Mouse (Mus musculus): Measurements from ENCODE around the gene Zyx. TPM values are rescaled to one million over a fixed set of nuclear protein-coding genes. Genes with fewer than 3 reads are reported as not detected.

Zyx gene
- polyA plus RNA-seq, 1 experiment from 2014 or later = 34.8 TPM

DNA sequence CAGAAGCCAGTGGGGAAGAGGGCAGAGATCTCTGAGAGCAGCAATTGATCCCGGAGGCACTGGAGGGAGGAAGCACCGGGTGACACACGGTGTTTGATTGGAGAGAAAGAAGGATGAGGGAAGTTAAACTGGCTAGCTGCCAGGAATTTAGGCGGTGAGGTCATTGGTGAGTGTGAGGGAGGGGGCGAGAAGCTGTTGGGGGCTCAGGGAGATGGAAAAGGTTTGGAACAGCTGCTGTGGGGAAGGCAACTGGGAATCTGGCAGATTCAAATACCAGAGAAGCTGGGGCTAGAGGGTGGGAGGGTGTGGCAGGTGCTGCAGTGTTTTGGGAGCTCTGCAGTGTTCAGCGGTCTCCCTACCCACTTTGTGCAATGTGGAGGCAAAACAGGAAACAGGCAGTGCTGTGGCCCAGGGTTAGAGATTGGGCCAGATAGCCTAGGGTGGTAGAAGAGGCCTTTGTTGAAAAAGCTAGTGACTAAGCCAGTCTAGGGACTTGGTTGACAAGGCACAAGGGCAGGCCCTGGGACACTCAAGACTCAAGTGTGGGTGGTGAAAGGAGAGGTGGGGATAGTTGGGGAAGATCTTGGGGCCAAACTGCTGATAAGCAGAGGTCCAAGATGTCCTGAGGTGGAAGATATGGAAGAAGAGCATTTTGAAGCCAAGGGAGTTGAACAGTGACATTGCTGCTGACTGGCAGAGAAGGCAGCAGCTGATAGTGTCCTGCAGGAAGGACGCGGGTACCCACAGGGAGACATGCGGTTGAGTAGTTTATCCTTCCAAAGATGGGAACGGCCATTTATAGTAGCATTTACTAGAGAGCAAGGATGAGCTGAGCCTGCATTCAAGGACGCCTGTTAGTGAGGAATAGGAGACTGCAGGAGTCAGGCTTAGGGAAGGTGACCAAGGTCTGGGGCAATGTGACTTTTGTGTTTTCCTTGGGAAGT lies 4.9 kb downstream of the Zyx start:
- WGBS = 47% methylated on average over 11 of the region's 11 CpGs
- DNase-seq (ENCODE audit: low spot score) = peak; percentile 52
- ATAC-seq = no peak
- Histone ChIP-seq H3K9ac (ENCODE audit: low read length) (no peak overlapping the region), H3K4me3 (ENCODE audit: low read depth, low read length) (no peak overlapping the region), H3K27me3 (replicated peaks; ENCODE audit: control insufficient read depth, insufficient read depth, low read length) (no peaks in the 10 kb centered on the region), H3K36me3 (ENCODE audit: control insufficient read depth, insufficient read depth, low read length) (peaks cover 47% of the 10 kb centered on the region), H3K9me3 (replicated peaks; ENCODE audit: control insufficient read depth, low read length) (no peaks in the 10 kb centered on the region), H3K27ac (ENCODE audit: low read depth, low read length) (peak overlapping the region; percentile 7; the same call in 1 of the 2 replicates), H3K4me2 (ENCODE audit: low read length) (no peak overlapping the region), H3K4me1 (ENCODE audit: control insufficient read depth, insufficient read depth, low read length) (peaks cover 20% of the 10 kb centered on the region)

DNA sequence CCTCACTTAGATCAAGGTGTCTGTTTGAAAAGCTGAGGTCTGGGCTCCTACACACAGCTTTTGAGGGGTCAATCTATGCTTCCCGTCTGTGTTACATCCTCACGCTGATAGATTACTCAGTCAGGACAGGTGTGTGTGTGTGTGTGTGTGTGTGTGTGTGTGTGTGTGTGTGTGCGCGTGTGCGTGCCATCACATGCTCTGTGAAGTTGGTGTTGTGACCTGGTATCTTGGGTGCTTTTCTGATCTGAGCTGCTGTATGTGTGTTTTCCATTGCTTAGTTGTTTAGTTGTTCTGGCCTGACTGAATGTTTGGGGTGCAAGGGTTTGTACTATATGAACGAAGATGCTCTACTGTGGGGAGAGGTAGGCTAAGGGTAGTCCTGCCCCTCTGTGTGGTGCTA lies 5.9 kb downstream of the Zyx start:
- WGBS = 92% methylated on average over 6 of the region's 6 CpGs
- Histone ChIP-seq H3K27me3 (replicated peaks; ENCODE audit: control insufficient read depth, insufficient read depth, low read length) (no peaks in the 10 kb centered on the region), H3K9me3 (replicated peaks; ENCODE audit: control insufficient read depth, low read length) (no peaks in the 10 kb centered on the region), H3K4me2 (ENCODE audit: low read length) (no peak overlapping the region), H3K4me1 (ENCODE audit: control insufficient read depth, insufficient read depth, low read length) (peaks cover 20% of the 10 kb centered on the region), H3K27ac (ENCODE audit: low read depth, low read length) (no peak overlapping the region), H3K36me3 (ENCODE audit: control insufficient read depth, insufficient read depth, low read length) (peaks cover 53% of the 10 kb centered on the region), H3K4me3 (ENCODE audit: low read depth, low read length) (no peak overlapping the region), H3K9ac (ENCODE audit: low read length) (no peak overlapping the region)
- no peak for DNase-seq (ENCODE audit: low spot score)
- no peak for ATAC-seq

DNA sequence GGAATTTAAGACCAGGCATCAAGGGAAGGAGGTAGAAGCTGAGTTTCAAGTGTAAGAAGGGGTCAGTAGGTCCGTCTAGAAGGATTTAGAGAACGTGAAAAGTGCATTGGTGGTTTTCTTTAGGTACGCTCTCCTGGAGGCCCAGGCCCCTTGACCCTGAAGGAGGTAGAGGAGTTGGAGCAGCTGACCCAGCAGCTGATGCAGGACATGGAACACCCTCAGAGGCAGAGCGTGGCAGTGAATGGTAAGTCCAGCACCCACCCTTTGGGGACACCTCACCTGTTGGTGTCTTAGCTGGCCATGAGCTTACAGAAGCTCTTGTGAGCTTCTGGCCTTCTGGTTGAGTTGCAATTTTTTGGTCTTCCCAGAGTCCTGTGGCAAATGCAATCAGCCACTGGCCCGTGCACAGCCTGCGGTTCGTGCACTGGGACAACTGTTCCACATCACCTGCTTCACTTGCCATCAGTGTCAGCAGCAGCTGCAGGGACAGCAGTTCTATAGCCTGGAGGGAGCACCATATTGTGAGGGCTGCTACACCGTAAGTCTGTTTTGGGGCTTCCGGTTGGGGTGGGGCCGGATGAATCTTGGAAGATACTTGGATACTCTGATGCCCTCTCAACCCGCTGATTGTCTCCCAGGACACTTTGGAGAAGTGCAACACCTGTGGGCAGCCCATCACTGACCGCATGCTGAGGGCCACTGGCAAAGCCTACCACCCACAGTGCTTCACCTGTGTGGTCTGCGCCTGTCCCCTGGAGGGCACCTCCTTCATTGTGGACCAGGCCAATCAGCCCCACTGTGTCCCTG lies 6.6 kb downstream of the Zyx start:
- no peak overlapping the region for H3K9ac ChIP-seq (ENCODE audit: low read length)
- H3K4me1 ChIP-seq (ENCODE audit: control insufficient read depth, insufficient read depth, low read length) = peaks cover 14% of the 10 kb centered on the region
- H3K4me2 ChIP-seq (ENCODE audit: low read length) = no peak overlapping the region
- H3K4me3 ChIP-seq (ENCODE audit: low read depth, low read length) = no peak overlapping the region
- WGBS = 99% methylated on average over 13 of the region's 13 CpGs
- DNase-seq (ENCODE audit: low spot score) (no peak), ATAC-seq (no peak)
- H3K27ac ChIP-seq (ENCODE audit: low read depth, low read length) = no peak overlapping the region
- no peaks in the 10 kb centered on the region for H3K9me3 ChIP-seq (replicated peaks; ENCODE audit: control insufficient read depth, low read length)
- H3K27me3 ChIP-seq (replicated peaks; ENCODE audit: control insufficient read depth, insufficient read depth, low read length) = no peaks in the 10 kb centered on the region
- peaks cover 53% of the 10 kb centered on the region for H3K36me3 ChIP-seq (ENCODE audit: control insufficient read depth, insufficient read depth, low read length)

DNA sequence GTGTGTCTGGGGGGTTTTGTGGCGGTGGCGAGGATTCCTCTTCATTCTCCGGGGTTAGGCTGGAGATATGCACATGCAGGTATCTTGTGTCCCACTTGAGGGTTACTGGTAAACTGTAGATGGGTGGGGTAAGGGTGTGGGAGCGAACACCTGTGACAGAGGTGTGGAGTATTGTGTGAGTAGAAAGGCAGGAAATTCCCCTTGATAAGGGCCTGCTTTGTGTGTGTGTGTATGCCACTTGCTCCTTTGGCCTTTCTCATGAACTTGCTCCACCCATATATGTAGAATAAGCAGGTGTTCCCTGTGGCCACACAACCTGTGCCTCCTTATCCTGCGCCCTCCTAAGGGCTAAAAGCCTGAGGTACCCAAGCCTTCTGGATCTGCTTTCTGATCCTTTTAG lies 7.5 kb downstream of the Zyx start:
- ATAC-seq = no peak
- Histone ChIP-seq H3K36me3 (ENCODE audit: control insufficient read depth, insufficient read depth, low read length) (peaks cover 50% of the 10 kb centered on the region), H3K9ac (ENCODE audit: low read length) (no peak overlapping the region), H3K4me1 (ENCODE audit: control insufficient read depth, insufficient read depth, low read length) (peaks cover 11% of the 10 kb centered on the region), H3K27me3 (replicated peaks; ENCODE audit: control insufficient read depth, insufficient read depth, low read length) (no peaks in the 10 kb centered on the region), H3K27ac (ENCODE audit: low read depth, low read length) (no peak overlapping the region), H3K4me3 (ENCODE audit: low read depth, low read length) (no peak overlapping the region), H3K9me3 (replicated peaks; ENCODE audit: control insufficient read depth, low read length) (no peaks in the 10 kb centered on the region), H3K4me2 (ENCODE audit: low read length) (no peak overlapping the region)
- no peak for DNase-seq (ENCODE audit: low spot score)
- WGBS = 96% methylated on average over 5 of the region's 5 CpGs

DNA sequence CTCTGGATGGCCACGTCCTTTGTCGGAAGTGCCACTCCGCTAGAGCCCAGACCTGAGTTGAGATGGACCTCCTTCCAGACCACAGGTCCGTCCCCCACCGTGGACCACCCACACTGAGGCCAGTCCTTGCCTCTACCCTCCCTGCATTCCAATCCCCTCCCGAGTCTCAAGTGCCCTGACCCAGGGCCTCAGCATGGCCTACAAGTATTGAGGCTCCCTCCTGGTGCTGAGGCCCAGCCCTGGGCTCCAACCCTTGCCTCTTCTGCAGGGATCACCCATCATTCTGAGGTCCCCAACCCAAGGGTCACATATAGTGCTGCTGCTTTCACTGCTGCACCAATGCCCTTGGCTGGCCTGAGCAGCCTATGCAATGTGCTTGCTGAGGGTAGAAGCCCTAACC lies 8.5 kb downstream of the Zyx start:
- 73% methylated on average over 6 of the region's 6 CpGs for WGBS
- ATAC-seq (no peak), DNase-seq (ENCODE audit: low spot score) (no peak)
- Histone ChIP-seq H3K4me3 (ENCODE audit: low read depth, low read length) (no peak overlapping the region), H3K9ac (ENCODE audit: low read length) (no peak overlapping the region), H3K4me2 (ENCODE audit: low read length) (no peak overlapping the region), H3K36me3 (ENCODE audit: control insufficient read depth, insufficient read depth, low read length) (peaks cover 50% of the 10 kb centered on the region), H3K27me3 (replicated peaks; ENCODE audit: control insufficient read depth, insufficient read depth, low read length) (no peaks in the 10 kb centered on the region), H3K9me3 (replicated peaks; ENCODE audit: control insufficient read depth, low read length) (no peaks in the 10 kb centered on the region), H3K4me1 (ENCODE audit: control insufficient read depth, insufficient read depth, low read length) (peaks cover 11% of the 10 kb centered on the region), H3K27ac (ENCODE audit: low read depth, low read length) (no peak overlapping the region)

DNA sequence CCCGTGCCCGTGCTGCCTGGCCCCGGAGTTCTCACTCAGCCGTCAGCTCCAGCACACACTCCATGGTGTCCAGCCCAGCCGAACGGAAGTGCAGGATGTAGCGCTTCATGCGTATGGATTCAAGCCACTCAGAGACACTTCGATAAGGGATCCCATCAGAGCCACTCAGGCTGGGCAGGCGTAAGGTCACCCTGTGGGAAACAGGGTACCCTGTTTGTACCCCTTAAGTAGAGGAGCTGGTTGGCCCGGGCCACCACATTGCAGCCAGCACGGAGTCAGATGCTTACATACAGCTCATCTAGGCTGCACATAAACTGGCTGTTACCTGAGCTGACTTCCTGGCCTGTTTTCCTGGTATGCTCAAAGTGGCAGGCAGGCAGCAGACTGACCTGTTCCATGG lies 9.5 kb downstream of the Zyx start:
- Histone ChIP-seq H3K9ac (ENCODE audit: low read length) (no peak overlapping the region), H3K27ac (ENCODE audit: low read depth, low read length) (no peak overlapping the region), H3K36me3 (ENCODE audit: control insufficient read depth, insufficient read depth, low read length) (peaks cover 50% of the 10 kb centered on the region), H3K4me2 (ENCODE audit: low read length) (no peak overlapping the region), H3K4me1 (ENCODE audit: control insufficient read depth, insufficient read depth, low read length) (peaks cover 6% of the 10 kb centered on the region), H3K9me3 (replicated peaks; ENCODE audit: control insufficient read depth, low read length) (no peaks in the 10 kb centered on the region), H3K4me3 (ENCODE audit: low read depth, low read length) (no peak overlapping the region), H3K27me3 (replicated peaks; ENCODE audit: control insufficient read depth, insufficient read depth, low read length) (no peaks in the 10 kb centered on the region)
- WGBS = 97% methylated on average over 12 of the region's 12 CpGs
- ATAC-seq = no peak
- no peak for DNase-seq (ENCODE audit: low spot score)

DNA sequence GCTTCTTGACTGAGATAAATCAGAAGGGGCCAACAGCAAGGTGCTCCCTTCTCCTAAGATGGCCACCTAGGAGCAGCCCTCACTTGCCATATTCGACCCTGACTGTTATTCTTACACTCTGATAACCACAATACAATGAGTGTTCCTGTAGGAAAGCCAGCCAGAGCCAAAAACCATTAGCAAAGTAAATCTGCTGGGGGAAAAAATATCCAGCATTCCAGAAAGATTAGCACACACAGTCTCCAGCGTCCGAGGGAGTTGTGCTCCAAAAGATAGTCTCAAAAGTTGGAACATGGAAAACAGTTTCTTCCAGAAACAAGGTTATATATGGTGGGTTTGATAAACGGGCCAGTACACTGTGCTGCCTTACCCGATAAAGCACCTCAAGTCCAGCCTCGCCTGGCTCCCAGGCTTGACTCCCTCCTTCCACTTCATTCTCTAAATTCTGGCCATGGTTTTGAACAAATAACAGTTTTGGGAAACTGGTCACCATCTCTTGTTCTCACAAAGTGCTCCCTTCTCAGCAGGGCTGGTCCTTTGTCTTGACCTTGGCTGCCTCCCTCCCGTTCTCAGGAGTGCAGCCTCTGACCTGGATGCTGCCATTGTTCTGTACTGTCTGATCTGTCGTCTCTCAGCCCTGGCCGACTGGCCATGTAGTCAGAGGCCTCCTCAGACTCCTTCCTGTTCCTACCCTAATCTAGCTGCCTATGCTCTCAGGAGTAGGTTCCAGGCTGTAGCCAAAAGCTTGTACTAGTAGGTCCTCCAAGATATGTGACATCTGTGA lies 10.1 kb downstream of the Zyx start:
- no peak overlapping the region for H3K9ac ChIP-seq (ENCODE audit: low read length)
- no peak overlapping the region for H3K27ac ChIP-seq (ENCODE audit: low read depth, low read length)
- DNase-seq (ENCODE audit: low spot score) (no peak), ATAC-seq (no peak)
- H3K9me3 ChIP-seq (replicated peaks; ENCODE audit: control insufficient read depth, low read length) = no peaks in the 10 kb centered on the region
- H3K4me2 ChIP-seq (ENCODE audit: low read length) = no peak overlapping the region
- no peaks in the 10 kb centered on the region for H3K4me1 ChIP-seq (ENCODE audit: control insufficient read depth, insufficient read depth, low read length)
- 76% methylated on average over 9 of the region's 9 CpGs for WGBS
- H3K36me3 ChIP-seq (ENCODE audit: control insufficient read depth, insufficient read depth, low read length) = peaks cover 50% of the 10 kb centered on the region
- H3K27me3 ChIP-seq (replicated peaks; ENCODE audit: control insufficient read depth, insufficient read depth, low read length) = no peaks in the 10 kb centered on the region
- H3K4me3 ChIP-seq (ENCODE audit: low read depth, low read length) = no peak overlapping the region

DNA sequence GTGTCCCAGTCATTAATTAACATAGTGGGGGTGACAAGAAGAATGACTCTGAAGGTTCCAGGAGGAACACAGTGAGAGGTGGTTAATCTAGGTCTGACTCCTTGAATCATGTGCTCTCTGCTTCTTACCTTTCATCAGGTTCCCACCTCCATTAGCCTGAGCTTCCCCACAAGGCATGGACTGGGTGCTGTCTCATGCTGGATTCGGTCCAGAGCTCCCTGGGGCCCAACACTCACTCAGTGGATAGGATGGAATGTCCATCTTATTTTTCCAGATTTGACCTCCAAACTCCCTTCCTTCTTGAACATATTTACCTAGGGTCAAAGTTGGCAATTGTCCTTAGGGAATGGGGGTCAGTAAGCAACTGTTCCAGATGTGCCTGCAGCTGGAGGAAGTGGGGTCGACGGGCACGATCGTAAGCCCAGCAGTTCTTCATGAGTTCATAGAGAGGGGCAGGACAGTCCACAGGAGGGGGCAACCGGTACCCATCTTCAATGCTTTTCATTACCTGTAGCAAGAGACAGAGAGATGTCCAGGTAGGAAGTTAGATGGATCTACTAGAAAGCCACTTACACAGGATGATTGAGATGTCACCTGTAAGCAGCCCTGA lies 10.9 kb downstream of the Zyx start:
- H3K27ac ChIP-seq (ENCODE audit: low read depth, low read length) = no peak overlapping the region
- H3K9me3 ChIP-seq (replicated peaks; ENCODE audit: control insufficient read depth, low read length) = no peaks in the 10 kb centered on the region
- H3K9ac ChIP-seq (ENCODE audit: low read length) = no peak overlapping the region
- ATAC-seq = no peak
- H3K27me3 ChIP-seq (replicated peaks; ENCODE audit: control insufficient read depth, insufficient read depth, low read length) = no peaks in the 10 kb centered on the region
- H3K4me3 ChIP-seq (ENCODE audit: low read depth, low read length) = no peak overlapping the region
- 90% methylated on average over 6 of the region's 6 CpGs for WGBS
- H3K4me1 ChIP-seq (ENCODE audit: control insufficient read depth, insufficient read depth, low read length) = no peaks in the 10 kb centered on the region
- no peak for DNase-seq (ENCODE audit: low spot score)
- peaks cover 48% of the 10 kb centered on the region for H3K36me3 ChIP-seq (ENCODE audit: control insufficient read depth, insufficient read depth, low read length)
- no peak overlapping the region for H3K4me2 ChIP-seq (ENCODE audit: low read length)
